Mouse (Mus musculus): ENCODE data around the gene Stk39.

The Stk39 gene

GRCm38 (mm10) chr2:68457455-68458032 is 14.5 kb downstream of the Stk39 start:
- DNase-seq = no peak

GRCm38 (mm10) chr2:68456899-68457298 is 15.2 kb downstream of the Stk39 start:
- DNase-seq = no peak

- no peak for DNase-seq
Measured at GRCm38 (mm10) chr2:68452379-68452778, 19.7 kb downstream of the Stk39 start.

- no peak for DNase-seq
Measured at GRCm38 (mm10) chr2:68448035-68448434, 24.0 kb downstream of the Stk39 start.

GRCm38 (mm10) chr2:68443141-68443540 is 28.9 kb downstream of the Stk39 start:
- no peak for DNase-seq

GRCm38 (mm10) chr2:68442113-68442717 is 29.9 kb downstream of the Stk39 start:
- no peak for DNase-seq

GRCm38 (mm10) chr2:68439614-68440013 is 32.5 kb downstream of the Stk39 start:
- DNase-seq = no peak

GRCm38 (mm10) chr2:68437920-68438319 is 34.1 kb downstream of the Stk39 start:
- no peak for DNase-seq

GRCm38 (mm10) chr2:68437216-68437615 is 34.9 kb downstream of the Stk39 start:
- no peak for DNase-seq

GRCm38 (mm10) chr2:68436305-68436704 is 35.8 kb downstream of the Stk39 start:
- DNase-seq = no peak

GRCm38 (mm10) chr2:68435494-68436255 is 36.4 kb downstream of the Stk39 start:
- peak; percentile 60 for DNase-seq

GRCm38 (mm10) chr2:68434997-68435396 is 37.1 kb downstream of the Stk39 start:
- DNase-seq = no peak

GRCm38 (mm10) chr2:68434576-68434975 is 37.5 kb downstream of the Stk39 start:
- DNase-seq = no peak

- no peak for DNase-seq
Measured at GRCm38 (mm10) chr2:68433736-68434312, 38.2 kb downstream of the Stk39 start.

- DNase-seq = no peak
Measured at GRCm38 (mm10) chr2:68432834-68433233, 39.2 kb downstream of the Stk39 start.

GRCm38 (mm10) chr2:68431024-68431962 is 40.8 kb downstream of the Stk39 start:
- DNase-seq = peak; percentile 59

- DNase-seq = peak; percentile 70
Measured at GRCm38 (mm10) chr2:68430493-68430892, 41.6 kb downstream of the Stk39 start.

GRCm38 (mm10) chr2:68429436-68429835 is 42.6 kb downstream of the Stk39 start:
- DNase-seq = no peak

GRCm38 (mm10) chr2:68426977-68427577 is 45.0 kb downstream of the Stk39 start:
- DNase-seq = no peak

- no peak for DNase-seq
Measured at GRCm38 (mm10) chr2:68426074-68426473, 46.0 kb downstream of the Stk39 start.

GRCm38 (mm10) chr2:68421002-68421401 is 51.1 kb downstream of the Stk39 start:
- DNase-seq = no peak

GRCm38 (mm10) chr2:68420223-68420622 is 51.8 kb downstream of the Stk39 start:
- DNase-seq = no peak

Data from lung, postnatal 36 days (tissue).